Mouse (Mus musculus) neural tube, embryonic 13.5 days (tissue): ENCODE results near the gene Rap1gap2. TPM values are rescaled to one million over a fixed set of nuclear protein-coding genes. Genes with fewer than 3 reads are reported as not detected.

Source experiments
- ATAC-seq: fragments of 200-750 bp; cut with Nextera tagmentation; 2 replicates; pipeline ENCODE4 v1.8.0; 2017; ENCODE audit warnings: low read depth, mild to moderate bottlenecking, moderate TSS enrichment, moderate library complexity
- H3K27ac ChIP-seq: fragments of 300-500 bp; sonication (generic); replicated peaks from 2 replicates; pipeline ENCODE4 v1.5.1; 2015; ENCODE audit warnings: moderate library complexity, mild to moderate bottlenecking, inconsistent platforms
- H3K27me3 ChIP-seq: fragments of 300-500 bp; sonication (generic); 2 replicates; pipeline ENCODE4 v1.6.1; 2015; ENCODE audit warnings: mild to moderate bottlenecking, inconsistent platforms
- H3K36me3 ChIP-seq: fragments of 300-500 bp; sonication (generic); 2 replicates; pipeline ENCODE4 v1.6.1; 2015; ENCODE audit warnings: mild to moderate bottlenecking, inconsistent platforms
- H3K4me1 ChIP-seq: fragments of 300-500 bp; sonication (generic); replicated peaks from 2 replicates; pipeline ENCODE4 v1.6.1; 2015; ENCODE audit warnings: inconsistent platforms
- H3K4me2 ChIP-seq: fragments of 300-500 bp; sonication (generic); 2 replicates; pipeline ENCODE4 v1.6.1; 2015; ENCODE audit warnings: inconsistent platforms, mild to moderate bottlenecking, moderate library complexity
- H3K4me3 ChIP-seq: fragments of 300-500 bp; sonication (generic); 2 replicates; pipeline ENCODE4 v1.5.1; 2015; ENCODE audit warnings: mild to moderate bottlenecking, inconsistent platforms
- H3K9ac ChIP-seq: fragments of 300-500 bp; sonication (generic); 2 replicates; pipeline ENCODE4 v1.6.1; 2015; ENCODE audit warnings: moderate library complexity, mild to moderate bottlenecking, inconsistent platforms
- H3K9me3 ChIP-seq: fragments of 300-500 bp; sonication (generic); 2 replicates; pipeline ENCODE4 v1.6.1; 2016; ENCODE audit warnings: inconsistent platforms
- WGBS: fragments of 180-500 bp; shearing (Covaris S2); methylation state at CpG from one replicate; pipeline ENCODE4 v1.1.7; 2015; 5-methylcytosine and 5-hydroxymethylcytosine counted together
- polyA plus RNA-seq: library from polyadenylated mRNA; unstranded; fragments of >200 nt; fragmentation: Nextera tagmentation; extraction: Ambion mirVana; gene quantifications from 2 replicates; pipeline ENCODE4 v1.2.1, GENCODE M21; 2015

Gene Rap1gap2
- polyA plus RNA-seq, 1 experiment from 2014 or later, result 10.9 TPM

DNA sequence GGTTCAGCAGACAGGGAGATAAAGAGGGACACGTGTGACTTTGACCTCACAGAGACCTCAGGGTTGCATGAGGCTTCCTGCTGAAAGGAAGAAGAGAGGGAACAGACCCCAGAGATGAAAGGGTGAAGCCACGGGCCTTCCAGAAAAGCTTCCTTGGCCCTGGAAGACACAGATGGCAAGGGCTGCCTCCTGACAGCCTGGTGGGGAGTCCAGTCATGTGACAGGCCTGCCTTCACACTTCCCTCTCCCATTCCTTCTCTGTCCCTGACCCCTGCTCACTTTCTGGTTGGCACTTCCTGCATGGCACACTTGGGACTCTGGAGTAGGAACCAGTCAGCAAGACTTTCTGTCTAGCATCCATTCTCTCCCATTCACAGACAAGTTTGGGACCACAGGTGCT is 148.1 kb downstream of the Rap1gap2 start:
- H3K36me3 ChIP-seq, result no peaks in the 10 kb centered on the region
- no peak overlapping the region for H3K9ac ChIP-seq
- no peak for ATAC-seq

DNA sequence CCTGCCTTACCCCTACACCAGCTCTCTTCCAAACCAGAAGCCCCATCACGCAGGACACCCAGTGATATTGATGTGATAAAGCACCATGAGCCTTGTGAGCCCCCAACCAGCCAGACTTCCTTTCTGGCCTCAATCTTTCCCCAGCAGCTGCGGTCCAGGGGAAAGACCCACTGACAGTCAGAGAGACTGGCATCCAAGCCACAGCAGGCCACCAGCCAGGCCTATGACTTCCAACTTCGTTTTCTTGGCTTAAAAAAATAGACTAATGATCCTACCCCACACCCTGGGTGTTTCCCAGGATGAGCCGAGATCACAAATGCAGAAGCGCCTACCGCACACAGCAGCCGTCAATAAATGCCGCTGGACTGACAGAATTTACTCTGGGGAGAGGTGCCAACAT is 151.1 kb downstream of the Rap1gap2 start:
- no peaks in the 10 kb centered on the region for H3K36me3 ChIP-seq
- ATAC-seq, result no peak
- WGBS, result 85% methylated on average over 8 of the region's 8 CpGs

More for the DNA sequence above, 148.1 kb downstream of the Rap1gap2 start:
- WGBS, result 36% methylated on average over 2 of the region's 2 CpGs
- H3K4me1 ChIP-seq, result peaks cover 28% of the 10 kb centered on the region
- H3K4me2 ChIP-seq, result no peak overlapping the region
- no peaks in the 10 kb centered on the region for H3K27me3 ChIP-seq
- H3K27ac ChIP-seq, result no peak overlapping the region
- H3K4me3 ChIP-seq, result no peak overlapping the region
- H3K9me3 ChIP-seq, result no peaks in the 10 kb centered on the region

DNA sequence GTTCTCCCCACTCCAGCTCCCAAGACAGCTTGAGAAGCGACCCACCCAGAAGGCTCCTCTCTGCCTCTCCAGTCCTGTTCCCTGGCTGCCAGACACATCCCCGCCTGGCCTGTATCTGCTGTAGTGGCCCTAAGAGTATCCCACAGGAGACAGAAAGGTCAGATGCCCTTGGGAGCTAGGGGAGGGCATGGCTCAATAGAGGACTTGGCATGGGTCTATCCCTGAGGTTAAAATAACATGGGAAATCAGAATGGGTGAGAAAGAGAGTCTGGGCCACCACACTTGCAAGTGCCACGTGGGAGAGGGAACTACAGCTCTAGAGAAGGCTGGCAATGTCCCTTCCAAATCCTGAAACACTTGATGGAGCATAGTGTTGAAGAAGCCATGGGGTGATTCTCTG is 152.3 kb downstream of the Rap1gap2 start:
- H3K27me3 ChIP-seq, result no peaks in the 10 kb centered on the region
- H3K9ac ChIP-seq, result no peak overlapping the region
- WGBS, result 73% methylated on average over 3 of the region's 3 CpGs
- H3K36me3 ChIP-seq, result no peaks in the 10 kb centered on the region
- H3K4me1 ChIP-seq, result peaks cover 23% of the 10 kb centered on the region; the same call in 1 of the 2 replicates
- ATAC-seq, result no peak
- H3K4me2 ChIP-seq, result no peak overlapping the region
- H3K4me3 ChIP-seq, result no peak overlapping the region
- no peaks in the 10 kb centered on the region for H3K9me3 ChIP-seq
- H3K27ac ChIP-seq, result no peak overlapping the region

More for the DNA sequence above, 151.1 kb downstream of the Rap1gap2 start:
- Histone ChIP-seq H3K27me3 (no peaks in the 10 kb centered on the region), H3K27ac (no peak overlapping the region), H3K9me3 (no peaks in the 10 kb centered on the region), H3K9ac (no peak overlapping the region), H3K4me2 (no peak overlapping the region), H3K4me3 (no peak overlapping the region), H3K4me1 (peaks cover 29% of the 10 kb centered on the region; the same call in 1 of the 2 replicates)

DNA sequence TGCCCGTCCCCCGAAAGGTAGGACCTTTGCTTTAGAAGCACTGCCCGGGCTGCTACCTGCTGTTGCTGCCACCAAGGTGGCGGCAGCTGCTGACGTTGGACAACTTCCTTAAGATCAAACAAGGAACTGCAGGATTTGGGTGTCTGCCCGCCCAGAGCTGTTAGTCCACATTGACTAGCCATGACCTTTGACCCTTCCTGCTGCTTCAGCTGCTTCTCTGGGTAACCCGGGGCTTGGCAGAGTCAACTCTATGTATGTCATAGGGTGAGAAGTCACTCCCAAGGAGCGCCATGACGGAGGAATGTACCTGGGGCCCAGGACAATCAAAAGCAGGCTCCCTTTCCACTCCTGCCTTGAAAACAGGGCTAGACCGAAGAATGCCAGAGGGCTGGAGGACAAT is 153.5 kb downstream of the Rap1gap2 start:
- Histone ChIP-seq H3K27ac (no peak overlapping the region), H3K4me2 (no peak overlapping the region), H3K4me3 (no peak overlapping the region), H3K27me3 (no peaks in the 10 kb centered on the region), H3K9me3 (no peaks in the 10 kb centered on the region), H3K4me1 (peaks cover 27% of the 10 kb centered on the region; the same call in 1 of the 2 replicates), H3K9ac (no peak overlapping the region), H3K36me3 (no peaks in the 10 kb centered on the region)
- WGBS, result 66% methylated on average over 10 of the region's 10 CpGs
- ATAC-seq, result no peak

DNA sequence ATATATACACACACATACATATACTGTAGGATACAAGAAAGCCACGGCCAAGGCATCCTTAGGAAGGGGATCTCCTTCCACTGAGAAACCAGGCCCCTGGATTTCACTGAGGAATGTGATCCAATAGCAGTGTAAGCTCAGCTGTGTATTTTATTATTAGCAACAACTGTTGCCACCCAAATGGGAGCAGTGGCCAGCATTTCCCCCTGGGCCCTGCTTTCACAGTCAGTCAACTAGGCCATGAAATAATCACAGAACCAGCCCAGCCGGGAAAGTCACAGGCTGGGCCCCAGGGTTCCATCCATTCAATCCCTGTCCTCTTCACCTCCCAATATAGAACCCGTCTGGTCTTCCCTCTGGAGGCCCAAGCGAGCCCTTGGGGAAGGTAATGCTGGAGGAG is 162.2 kb downstream of the Rap1gap2 start:
- Histone ChIP-seq H3K27me3 (no peaks in the 10 kb centered on the region), H3K27ac (no peak overlapping the region), H3K4me2 (no peak overlapping the region), H3K4me3 (no peak overlapping the region), H3K4me1 (peaks cover 11% of the 10 kb centered on the region; the same call in 1 of the 2 replicates), H3K36me3 (no peaks in the 10 kb centered on the region), H3K9ac (no peak overlapping the region), H3K9me3 (no peaks in the 10 kb centered on the region)
- no peak for ATAC-seq
- 64% methylated on average over 4 of the region's 4 CpGs for whole genome bisulfite sequencing

DNA sequence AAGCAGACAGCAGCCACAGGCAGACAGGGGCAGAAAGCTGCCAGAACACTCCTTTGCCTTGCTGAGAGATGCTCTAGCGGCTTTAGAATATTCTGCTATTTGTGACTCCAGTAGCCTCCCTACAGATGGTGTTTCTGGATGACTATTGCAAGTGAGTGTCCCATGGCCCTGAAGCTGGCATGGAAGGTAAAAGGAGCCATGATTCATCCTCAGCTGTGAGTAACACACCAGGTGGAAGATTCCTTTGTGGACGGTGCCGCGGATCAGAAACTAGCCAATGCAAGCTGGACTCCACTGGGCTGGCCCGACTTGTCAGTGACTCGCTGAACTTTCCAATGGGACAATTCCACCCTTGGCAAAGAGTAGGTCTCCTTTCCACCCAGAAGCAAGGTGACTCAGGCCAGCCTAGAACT is 162.7 kb downstream of the Rap1gap2 start:
- no peak for ATAC-seq
- Histone ChIP-seq H3K4me2 (no peak overlapping the region), H3K36me3 (no peaks in the 10 kb centered on the region), H3K4me1 (peaks cover 5% of the 10 kb centered on the region; the same call in 1 of the 2 replicates), H3K9ac (no peak overlapping the region), H3K27me3 (no peaks in the 10 kb centered on the region), H3K4me3 (no peak overlapping the region), H3K9me3 (no peaks in the 10 kb centered on the region), H3K27ac (no peak overlapping the region)
- 88% methylated on average over 6 of the region's 6 CpGs for WGBS

DNA sequence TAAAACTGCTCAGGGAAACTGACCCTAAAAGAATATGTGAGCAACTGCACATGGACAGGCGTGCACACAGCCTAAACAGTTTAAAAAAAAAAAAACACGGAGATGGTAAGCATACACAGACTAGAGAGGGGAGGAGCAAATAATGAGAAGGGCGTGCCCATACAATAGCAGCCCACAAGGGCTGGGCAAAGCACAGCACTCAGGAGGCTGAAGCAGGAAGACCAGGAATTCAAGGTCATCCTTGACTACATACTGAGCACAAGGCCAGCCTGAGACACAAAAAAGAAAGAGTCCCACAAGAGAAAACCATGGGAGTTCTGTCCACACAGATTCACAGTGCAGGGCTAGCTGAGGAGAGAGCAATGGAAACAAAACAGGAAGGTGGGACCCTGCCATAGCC is 165.1 kb downstream of the Rap1gap2 start:
- no peaks in the 10 kb centered on the region for H3K27me3 ChIP-seq
- no peak overlapping the region for H3K4me2 ChIP-seq
- H3K9me3 ChIP-seq, result no peaks in the 10 kb centered on the region
- no peak overlapping the region for H3K4me3 ChIP-seq
- 85% methylated on average over 3 of the region's 3 CpGs for WGBS
- no peaks in the 10 kb centered on the region for H3K36me3 ChIP-seq
- no peak for ATAC-seq
- no peak overlapping the region for H3K9ac ChIP-seq
- H3K4me1 ChIP-seq, result peaks cover 5% of the 10 kb centered on the region; the same call in 1 of the 2 replicates
- H3K27ac ChIP-seq, result no peak overlapping the region

DNA sequence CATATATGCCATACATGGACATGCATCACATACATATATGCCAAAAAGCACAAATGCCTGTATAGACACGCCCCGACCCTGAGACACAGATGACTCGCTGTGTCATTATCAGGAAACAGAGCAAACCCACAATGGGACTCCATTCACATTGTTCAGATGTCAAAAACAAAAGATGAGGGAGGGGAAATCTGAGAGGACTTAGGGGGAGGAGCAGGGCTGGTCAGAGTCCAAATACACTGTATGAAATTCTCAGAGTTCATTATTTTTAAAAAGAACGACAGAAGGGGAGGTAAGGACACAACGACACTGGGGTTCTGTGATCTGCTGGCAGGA is 166.8 kb downstream of the Rap1gap2 start:
- Histone ChIP-seq H3K27me3 (no peaks in the 10 kb centered on the region), H3K27ac (no peak overlapping the region), H3K9ac (no peak overlapping the region), H3K4me3 (no peak overlapping the region), H3K4me2 (no peak overlapping the region), H3K4me1 (peaks cover 5% of the 10 kb centered on the region; the same call in 1 of the 2 replicates), H3K36me3 (no peaks in the 10 kb centered on the region), H3K9me3 (no peaks in the 10 kb centered on the region)
- ATAC-seq, result no peak
- 85% methylated on average over 5 of the region's 5 CpGs for WGBS

DNA sequence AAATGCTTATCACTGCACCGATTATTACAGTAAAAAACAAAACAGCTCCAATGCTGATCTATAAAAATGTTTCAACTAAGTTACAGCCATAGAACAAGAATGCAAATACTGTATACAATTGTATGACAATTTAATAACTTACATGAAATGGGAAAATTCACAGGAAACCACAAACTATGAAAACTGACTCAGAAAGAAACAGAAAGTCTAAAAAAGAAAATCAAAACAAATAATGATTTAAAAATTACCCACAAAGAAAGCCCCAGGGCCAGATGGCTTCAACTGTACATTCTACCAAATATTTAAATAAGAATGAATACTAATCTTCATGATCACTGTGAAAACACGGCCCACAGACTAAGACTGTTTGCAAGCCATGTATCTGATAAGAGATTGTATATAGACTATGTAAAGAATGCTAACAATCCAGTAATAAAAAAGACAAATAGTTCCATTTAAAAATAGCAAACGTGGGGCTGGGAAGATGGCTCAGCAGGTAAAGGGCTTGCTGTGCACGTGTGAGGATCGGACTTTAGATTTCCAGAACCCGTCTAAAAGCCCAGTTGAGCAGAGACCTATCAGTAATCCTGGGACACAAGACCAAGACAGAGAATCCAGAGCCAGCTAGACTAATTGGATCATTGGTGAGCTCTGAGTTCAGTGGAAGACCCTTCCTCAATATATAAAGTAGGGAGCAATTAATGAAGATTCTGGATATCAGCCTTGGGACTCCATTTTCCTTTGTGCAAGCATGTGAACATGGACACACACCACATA is 167.4 kb downstream of the Rap1gap2 start:
- ATAC-seq, result no peak
- no peaks in the 10 kb centered on the region for H3K27me3 ChIP-seq
- H3K9me3 ChIP-seq, result no peaks in the 10 kb centered on the region
- H3K4me2 ChIP-seq, result no peak overlapping the region
- no peak overlapping the region for H3K27ac ChIP-seq
- WGBS, result 87% methylated on average over 6 of the region's 6 CpGs
- H3K4me3 ChIP-seq, result no peak overlapping the region
- no peaks in the 10 kb centered on the region for H3K36me3 ChIP-seq
- no peak overlapping the region for H3K9ac ChIP-seq
- no peaks in the 10 kb centered on the region for H3K4me1 ChIP-seq

DNA sequence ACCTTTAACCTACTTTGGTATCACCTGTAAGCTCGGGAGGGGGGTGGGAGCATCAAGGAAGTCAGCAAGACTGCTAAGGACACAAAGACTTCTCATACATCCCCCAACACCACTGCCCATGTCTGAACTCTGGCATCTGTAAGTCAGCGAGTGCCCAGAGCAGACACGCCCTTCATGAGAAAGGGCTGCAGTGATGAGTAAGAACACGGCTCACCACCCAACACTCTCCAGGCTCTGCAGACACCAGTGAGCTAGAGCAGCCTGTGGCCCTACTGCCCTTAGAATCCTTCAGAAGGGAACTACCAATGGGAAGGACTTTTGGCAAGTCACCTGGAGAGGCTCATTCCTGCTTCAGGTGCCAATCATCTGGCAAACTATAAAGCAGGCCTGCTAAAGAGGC is 168.3 kb downstream of the Rap1gap2 start:
- WGBS, result 88% methylated on average over 4 of the region's 4 CpGs
- no peak overlapping the region for H3K9ac ChIP-seq
- H3K27ac ChIP-seq, result no peak overlapping the region
- no peaks in the 10 kb centered on the region for H3K4me1 ChIP-seq
- H3K4me2 ChIP-seq, result no peak overlapping the region
- H3K27me3 ChIP-seq, result no peaks in the 10 kb centered on the region
- no peak overlapping the region for H3K4me3 ChIP-seq
- no peaks in the 10 kb centered on the region for H3K36me3 ChIP-seq
- no peak for ATAC-seq
- no peaks in the 10 kb centered on the region for H3K9me3 ChIP-seq

DNA sequence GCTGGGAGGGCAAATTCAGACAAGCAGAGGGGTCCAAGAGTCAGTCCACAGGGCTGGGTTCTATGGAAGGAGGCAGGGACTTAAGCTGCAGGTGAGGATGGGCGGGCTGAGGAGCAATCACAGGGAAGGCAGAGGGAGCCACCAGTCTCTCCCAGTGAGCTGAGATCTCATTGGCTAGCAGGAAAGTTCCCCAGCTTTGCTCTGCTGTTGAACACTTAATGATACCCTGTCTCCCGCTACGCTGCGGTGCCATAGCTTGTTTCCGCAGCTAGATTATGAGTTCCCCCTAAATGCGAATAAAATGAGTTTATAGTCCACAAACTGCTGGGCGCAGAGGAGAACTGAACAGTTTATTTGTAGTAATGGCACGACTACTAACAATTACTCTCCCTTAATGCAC is 170.6 kb downstream of the Rap1gap2 start:
- Histone ChIP-seq H3K9me3 (no peaks in the 10 kb centered on the region), H3K4me2 (no peak overlapping the region), H3K27me3 (no peaks in the 10 kb centered on the region), H3K4me1 (no peaks in the 10 kb centered on the region), H3K4me3 (no peak overlapping the region), H3K27ac (peak overlapping the region; percentile 49; the same call in 1 of the 2 replicates), H3K36me3 (no peaks in the 10 kb centered on the region), H3K9ac (no peak overlapping the region)
- ATAC-seq, result peak; percentile 70; the same call in 1 of the 2 replicates
- 63% methylated on average over 8 of the region's 8 CpGs for WGBS

DNA sequence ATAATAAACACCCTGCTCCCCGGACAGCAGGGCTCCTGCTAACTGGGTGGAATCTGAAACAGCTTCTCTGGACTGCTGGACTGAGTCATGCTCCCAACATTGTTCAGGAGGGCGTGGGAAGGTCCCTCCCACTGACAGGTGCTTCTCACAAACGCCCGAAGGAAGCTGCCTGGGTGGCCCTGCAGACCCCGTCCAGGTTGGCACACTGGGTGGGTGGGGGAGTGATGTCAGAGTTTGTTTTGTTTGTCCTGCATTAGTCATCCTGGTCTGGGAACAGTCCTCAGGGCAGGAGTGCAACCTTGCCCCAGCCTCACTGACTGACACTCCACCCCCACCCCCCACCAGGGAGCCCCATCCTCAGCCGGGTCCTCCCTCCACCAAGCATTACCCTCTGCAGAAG is 171.5 kb downstream of the Rap1gap2 start:
- ATAC-seq, result no peak
- no peaks in the 10 kb centered on the region for H3K27me3 ChIP-seq
- no peak overlapping the region for H3K27ac ChIP-seq
- H3K9ac ChIP-seq, result no peak overlapping the region
- no peaks in the 10 kb centered on the region; the same call in 1 of the 2 replicates for H3K36me3 ChIP-seq
- no peaks in the 10 kb centered on the region for H3K9me3 ChIP-seq
- no peak overlapping the region for H3K4me3 ChIP-seq
- no peaks in the 10 kb centered on the region for H3K4me1 ChIP-seq
- no peak overlapping the region for H3K4me2 ChIP-seq
- 69% methylated on average over 6 of the region's 6 CpGs for WGBS

DNA sequence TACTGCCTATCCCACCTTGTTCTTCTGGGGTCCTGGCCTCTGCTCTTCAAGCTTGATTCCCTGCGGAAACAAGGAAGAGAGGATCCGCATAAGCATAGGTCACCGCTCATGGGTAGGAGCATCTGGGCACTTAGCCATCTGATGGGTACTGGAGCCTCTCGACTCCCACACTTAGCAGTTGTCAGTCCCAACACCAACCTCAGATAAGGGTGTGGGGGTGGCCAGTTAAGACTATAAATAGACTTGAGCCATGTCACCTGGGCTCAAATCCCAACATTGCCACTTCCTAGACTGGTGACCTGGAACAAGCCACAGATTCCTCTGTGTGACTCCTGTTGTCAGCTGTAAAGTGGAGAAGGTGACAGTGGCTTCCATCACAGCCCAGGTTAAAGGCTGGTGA is 172.5 kb downstream of the Rap1gap2 start:
- Histone ChIP-seq H3K27ac (no peak overlapping the region), H3K4me3 (no peak overlapping the region), H3K4me1 (no peaks in the 10 kb centered on the region), H3K9me3 (no peaks in the 10 kb centered on the region), H3K9ac (no peak overlapping the region), H3K27me3 (no peaks in the 10 kb centered on the region), H3K36me3 (no peaks in the 10 kb centered on the region; the same call in 1 of the 2 replicates), H3K4me2 (no peak overlapping the region)
- ATAC-seq, result no peak
- 91% methylated on average over 4 of the region's 4 CpGs for WGBS
